Mouse (Mus musculus): ENCODE measurements around the gene Gm10375. TPM values are rescaled to one million over a fixed set of nuclear protein-coding genes. Genes with fewer than 3 reads are reported as not detected.

Gm10375 gene
- not detected in 2 replicates for polyA plus RNA-seq (2012)

GRCm38 (mm10) chr14:43607913-43608312 lies at the start of gene Gm10375:
TSS of gene Gm10375 (minus strand) at chr14:43608013.

GRCm38 (mm10) chr14:43579046-43579445 lies 28.8 kb downstream of the Gm10375 start, which contains the start of gene Gm17654:
TSS of gene Gm17654 (minus strand) at chr14:43579146.

Other genes with a start within 250 kb of the Gm10375 start
- gene Gm8138, start 191.7 kb downstream of the Gm10375 start, polyA plus RNA-seq (2012) = not detected in 2 replicates
- not detected in 2 replicates for gene Gm5799, start 64.4 kb downstream of the Gm10375 start, polyA plus RNA-seq (2012)
- gene Gm17654, start 28.9 kb downstream of the Gm10375 start, polyA plus RNA-seq (2012) = not detected in 2 replicates
- not detected in 2 replicates for gene Gm8165, start 69.2 kb upstream of the Gm10375 start, polyA plus RNA-seq (2012)
- 0.11 and 0.13 TPM in 2 replicates for gene Gm7324, start 89.8 kb upstream of the Gm10375 start, polyA plus RNA-seq (2012)
- not detected in 2 replicates for gene Gm16506, start 119.5 kb upstream of the Gm10375 start, polyA plus RNA-seq (2012)
- gene Gm6526, start 139.9 kb upstream of the Gm10375 start, polyA plus RNA-seq (2012) = not detected in 2 replicates
- not detected in 2 replicates for gene Gm8180, start 176.7 kb upstream of the Gm10375 start, polyA plus RNA-seq (2012)

Measured in megakaryocyte-erythroid progenitor cell, adult 5 weeks (primary cell).